Mouse (Mus musculus) gastrocnemius, postnatal 36 days (tissue): ENCODE data around the gene Gm5965. TPM values are rescaled to one million over a fixed set of nuclear protein-coding genes. Genes with fewer than 3 reads are reported as not detected.
"Not testable (repeated sequence)": the region's sequence is repeated elsewhere in the genome, so short reads cannot be mapped to it uniquely, and the experiment has no call there.

ENCODE experiments used
- DNase-seq, 2 experiments: peaks; one replicate each; pipeline ENCODE4 v3.0.0; 2022
- intact Hi-C: fragments of 180-260 bp; cut with DNase I; formaldehyde crosslinking; loops from one replicate; pipeline ENCODE4 v1.15.1; 2025
- long read RNA-seq, 2 experiments: library from polyadenylated mRNA; stranded (forward); transcript quantifications; one replicate each; pipeline ENCODE4 v2.0.0; 2021
- total RNA-seq, 2 experiments: library from RNA; stranded (reverse); gene quantifications; 2 replicates each; pipeline ENCODE4 v1.2.3; 2021

Gene Gm5965
- not detected for total RNA-seq
- long read RNA-seq, experiment 1: 0 reads
- long read RNA-seq, experiment 2: 0 reads

DNA sequence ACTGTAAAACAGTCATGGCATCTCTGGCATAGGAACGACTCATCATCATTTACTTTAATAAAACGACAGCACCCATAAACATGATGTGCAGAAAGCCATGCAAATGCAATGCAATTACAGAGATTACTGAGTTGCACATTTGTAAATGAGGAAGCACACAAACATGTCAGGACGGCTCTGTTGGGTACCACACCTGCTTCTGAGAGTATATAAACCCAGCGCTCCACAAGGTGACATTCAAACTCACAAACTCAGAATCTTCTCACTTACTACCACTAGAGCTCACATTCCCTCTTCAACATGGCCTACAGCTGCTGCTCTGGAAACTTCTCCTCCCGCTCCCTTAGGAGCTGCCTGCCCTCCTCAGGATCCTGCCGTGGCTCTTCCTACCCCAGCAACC lies at the start of gene Gm5965:
Gm5965 (plus strand) TSS at position 301 of the 400 bp plus-strand sequence.
- intact Hi-C loops: no loop called here
- no peak for DNase-seq

DNA sequence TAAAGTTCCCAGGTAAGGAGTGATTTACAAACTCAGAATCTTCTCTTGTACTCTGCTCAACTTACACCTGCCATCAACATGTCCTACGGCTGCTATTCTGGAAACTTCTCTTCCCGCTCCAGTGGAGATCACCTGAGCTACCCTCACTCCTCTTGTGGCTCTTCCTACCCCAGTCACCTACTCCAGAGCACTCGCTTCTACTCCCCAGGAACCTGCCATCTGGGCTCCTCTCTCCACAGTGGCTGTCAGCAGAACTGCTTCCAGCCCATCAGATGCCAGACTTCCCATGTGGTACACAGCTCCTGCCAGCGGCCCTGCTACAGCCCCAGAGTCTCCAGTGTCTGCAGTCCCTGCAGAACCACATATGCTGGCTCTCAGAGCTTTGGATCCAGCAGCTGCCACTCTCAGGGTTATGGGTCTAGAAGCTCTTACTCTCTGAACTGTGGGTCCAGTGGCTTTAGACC lies 48.9 kb upstream of the Gm5965 start, which contains the start of gene Krtap13-1:
Krtap13-1 (plus strand) TSS at position 51 of the 464 bp plus-strand sequence.
- peak; percentile 4 to 16 for DNase-seq
- intact Hi-C loops: no loop called here

DNA sequence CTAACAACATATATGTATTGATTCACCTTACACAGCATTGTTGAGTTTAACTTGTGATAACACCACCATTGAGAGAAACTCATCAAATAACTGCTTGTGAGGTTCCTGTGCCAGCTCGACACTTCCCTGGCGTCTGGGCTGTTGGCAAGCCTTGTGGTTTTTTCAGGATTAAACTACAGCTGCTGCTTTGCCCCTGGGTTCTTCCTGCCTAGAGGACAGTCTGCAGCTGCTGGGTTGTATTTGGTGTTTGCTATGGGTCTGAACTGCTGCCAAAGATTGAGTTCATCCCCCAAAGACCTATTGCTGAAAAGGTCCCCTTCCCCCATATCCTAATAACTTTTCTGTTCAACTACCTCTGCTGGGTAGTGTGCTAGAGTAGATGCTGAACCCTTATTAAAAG lies 42.3 kb upstream of the Gm5965 start:
- intact Hi-C loops: no loop called here
- DNase-seq: no peak

GRCm38 (mm10) chr16:88744750-88745340 lies 32.9 kb upstream of the Gm5965 start:
- intact Hi-C loops: no loop called here
- no peak for DNase-seq

DNA sequence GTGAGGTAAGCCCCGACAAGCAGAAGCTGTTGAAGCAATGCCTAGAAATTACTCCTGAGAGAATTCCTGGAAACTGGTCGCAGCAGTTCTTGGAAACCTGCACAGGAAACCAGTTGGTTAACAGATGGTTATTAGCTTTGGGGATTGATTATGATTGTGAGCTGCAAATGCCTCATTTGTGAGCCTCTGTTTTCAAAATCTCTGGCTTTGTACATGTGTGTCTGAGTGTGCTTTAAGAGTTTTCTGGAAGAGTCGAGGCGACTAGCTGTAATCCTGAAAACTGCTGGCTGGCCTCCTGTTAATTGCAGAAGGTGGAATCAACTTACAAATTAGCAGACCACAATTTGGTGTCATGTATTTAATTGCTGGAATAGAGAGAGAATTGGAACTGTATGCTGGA lies 29.8 kb upstream of the Gm5965 start:
- intact Hi-C loops: no loop called here
- DNase-seq: no peak

GRCm38 (mm10) chr16:88751535-88751934 lies 26.2 kb upstream of the Gm5965 start, which contains the start of gene Krtap13:
Gene Krtap13, minus strand, starts transcription at chr16:88751635.
- intact Hi-C loops, DNase-seq: not testable (repeated sequence)

GRCm38 (mm10) chr16:88758547-88758946 lies 19.1 kb upstream of the Gm5965 start, which contains the start of gene 2310034C09Rik:
Gene 2310034C09Rik, plus strand, starts transcription at chr16:88758847.
- DNase-seq, intact Hi-C loops: not testable (repeated sequence)

DNA sequence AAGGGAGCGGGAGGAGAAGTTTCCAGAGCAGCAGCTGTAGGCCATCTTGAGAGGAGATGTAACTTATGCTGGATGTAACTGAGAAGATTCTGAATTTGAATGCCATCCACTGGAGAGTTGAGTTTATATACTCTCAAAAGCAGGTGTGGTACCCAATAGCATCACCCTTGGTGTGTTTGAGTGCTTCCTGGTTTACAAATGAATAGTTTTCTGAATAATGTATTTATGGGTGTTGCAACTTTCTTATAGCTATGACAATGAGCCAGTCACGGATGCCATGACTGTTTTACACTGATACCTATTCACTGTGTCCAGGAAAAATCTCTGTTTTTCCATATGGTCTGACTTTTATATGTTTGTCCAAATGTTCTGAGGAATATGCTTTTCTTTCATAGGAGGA lies 3.6 kb upstream of the Gm5965 start, which contains the start of gene 2310057N15Rik:
2310057N15Rik (minus strand) TSS at position 101 of the 400 bp plus-strand sequence.
- intact Hi-C loops: no loop called here
- DNase-seq: no peak

DNA sequence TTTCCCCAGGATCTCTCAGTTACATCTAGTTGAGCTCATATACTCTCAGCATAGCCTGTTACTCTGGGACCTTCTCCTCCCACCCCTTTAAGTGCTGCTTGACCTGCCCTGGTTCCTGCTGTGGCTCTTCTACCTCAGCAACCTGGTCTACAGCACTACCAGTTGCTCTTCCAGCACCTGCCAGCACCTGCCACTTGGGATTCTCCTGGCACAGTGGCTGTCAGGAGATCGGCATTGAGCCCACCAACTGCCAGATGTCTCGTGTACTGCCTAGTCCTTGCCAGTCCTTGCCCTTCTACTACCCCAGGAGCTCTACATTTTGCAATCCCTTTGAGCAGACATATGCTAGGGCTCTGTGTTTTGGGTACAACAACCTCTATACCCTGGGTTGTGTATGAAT lies 9.1 kb downstream of the Gm5965 start:
- DNase-seq: no peak
- intact Hi-C loops: no loop called here

- intact Hi-C loops: no loop called here
- no peak for DNase-seq
Observed at GRCm38 (mm10) chr16:88811827-88812226, 34.1 kb downstream of the Gm5965 start, which contains the start of gene Gm20741. Gene Gm20741, minus strand, starts transcription at chr16:88812220.

DNA sequence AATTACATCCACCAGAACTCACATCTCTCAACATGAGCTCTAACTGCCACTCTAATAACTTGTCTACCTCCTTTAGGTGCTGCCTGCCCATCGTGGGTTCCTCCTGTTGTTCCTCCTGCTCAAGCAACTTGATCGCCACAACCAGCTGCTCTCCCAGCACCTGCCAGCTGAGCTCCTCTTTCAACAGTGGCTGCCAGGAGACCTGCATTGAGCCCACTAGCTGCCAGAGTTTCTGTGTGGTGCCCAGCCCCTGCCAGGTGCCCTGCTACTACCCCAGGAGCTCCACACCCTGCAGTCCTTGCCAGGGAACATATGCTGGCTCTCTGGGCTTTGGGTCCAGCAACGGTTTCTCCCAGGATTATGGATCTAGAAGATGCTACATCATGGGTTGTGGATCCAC lies 42.4 kb downstream of the Gm5965 start, which contains the start of gene Krtap15:
Krtap15 (plus strand) TSS at position 150 of the 400 bp plus-strand sequence.
- intact Hi-C loops: loop anchor here (5.0 kb wide), 1 partner anchor 163 kb away; no protein-coding TSS in a partner anchor
- DNase-seq: peak; percentile 25 to 28

GRCm38 (mm10) chr16:88823736-88824135 lies 46.0 kb downstream of the Gm5965 start:
- intact Hi-C loops: loop anchor here (5.0 kb wide), 1 partner anchor 166 kb away; no protein-coding TSS in a partner anchor
- DNase-seq: no peak

- no peak for DNase-seq
- intact Hi-C loops: no loop called here
Observed at GRCm38 (mm10) chr16:88826095-88826652, 48.5 kb downstream of the Gm5965 start, which contains the start of gene Krtap14. Gene Krtap14, minus strand, starts transcription at chr16:88826145.

- DNase-seq: no peak
- intact Hi-C loops: no loop called here
Observed at GRCm38 (mm10) chr16:88826978-88827377, 49.3 kb downstream of the Gm5965 start.

Other genes starting within 250 kb of the Gm5965 start
- gene Cldn8, start 214.7 kb upstream of the Gm5965 start, total RNA-seq: not detected
- gene Krtap24-1, start 165.6 kb upstream of the Gm5965 start, total RNA-seq: not detected
- under 1 TPM in 1 of 2 experiments, not detected in 1; 0.49 TPM for gene 2310079G19Rik, start 150.2 kb upstream of the Gm5965 start, total RNA-seq
- not detected for gene Krtap26-1, start 130.1 kb upstream of the Gm5965 start, total RNA-seq
- gene Krtap27-1, start 106.2 kb upstream of the Gm5965 start, total RNA-seq: not detected
- not detected for gene 2310061N02Rik, start 69.9 kb upstream of the Gm5965 start, total RNA-seq
- gene Krtap13-1, start 49.0 kb upstream of the Gm5965 start, total RNA-seq: not detected
- not detected for gene Krtap13, start 26.3 kb upstream of the Gm5965 start, total RNA-seq
- gene 2310034C09Rik, start 19.0 kb upstream of the Gm5965 start, total RNA-seq: not detected
- gene 2310057N15Rik, start 3.7 kb upstream of the Gm5965 start, total RNA-seq: not detected
- not detected for gene Gm20741, start 34.3 kb downstream of the Gm5965 start, total RNA-seq
- not detected for gene Krtap15, start 42.3 kb downstream of the Gm5965 start, total RNA-seq
- not detected for gene Krtap14, start 48.2 kb downstream of the Gm5965 start, total RNA-seq
- not detected for gene Krtap19-1, start 91.5 kb downstream of the Gm5965 start, total RNA-seq
- gene Krtap19-2, start 96.4 kb downstream of the Gm5965 start, total RNA-seq: not detected
- gene Krtap19-3, start 100.1 kb downstream of the Gm5965 start, total RNA-seq: not detected
- not detected for gene Krtap19-4, start 107.2 kb downstream of the Gm5965 start, total RNA-seq
- gene Krtap19-5, start 118.6 kb downstream of the Gm5965 start, total RNA-seq: not detected
- gene Krtap19-9b, start 154.4 kb downstream of the Gm5965 start, total RNA-seq: not detected
- not detected for gene Krtap16-3, start 185.0 kb downstream of the Gm5965 start, total RNA-seq
- gene Krtap22-2, start 232.9 kb downstream of the Gm5965 start, total RNA-seq: not detected
- gene Gm10229, start 237.4 kb downstream of the Gm5965 start, total RNA-seq: not detected